Mouse (Mus musculus) CH12.LX (cell line): ENCODE measurements around the gene Timm10. TPM values are rescaled to one million over a fixed set of nuclear protein-coding genes. Genes with fewer than 3 reads are reported as not detected.
A peak's percentile ranks its signal among the peaks of the same experiment; 100 is the strongest.

Experiments used
- DNase-seq: peaks from one replicate; pipeline ENCODE4 v3.0.0-alpha.2; 2013; ENCODE audit errors: extremely low read depth
- H3K27ac ChIP-seq: 2 replicates; pipeline ENCODE4 v1.5.1; 2012; ENCODE audit warnings: low read depth, mild to moderate bottlenecking, control low read depth, moderate library complexity; ENCODE audit not compliant: insufficient read depth
- H3K27me3 ChIP-seq: replicated peaks from 2 replicates; pipeline ENCODE3; 2012; ENCODE audit warnings: inconsistent platforms
- H3K36me3 ChIP-seq, 2 experiments: replicated peaks in 1 of 2; 2 replicates each; pipeline versions ENCODE3 to v1.6.1; 2012; ENCODE audit warnings: inconsistent platforms in 1 of 2, low read length in 1 of 2, mild to moderate bottlenecking in 1 of 2, mixed read lengths in 1 of 2, moderate library complexity in 1 of 2; ENCODE audit not compliant: control insufficient read depth in 1 of 2, insufficient read depth in 1 of 2
- H3K4me1 ChIP-seq, 2 experiments: 2 replicates each; pipeline ENCODE4 v1.6.1; 2012; ENCODE audit warnings: inconsistent platforms in 1 of 2, moderate library complexity in 1 of 2; ENCODE audit not compliant: insufficient read depth in 2 of 2, control insufficient read depth in 1 of 2
- H3K4me2 ChIP-seq: 2 replicates; pipeline ENCODE4 v1.6.1; 2012; ENCODE audit warnings: low read depth, mild to moderate bottlenecking, control low read depth; ENCODE audit not compliant: poor library complexity, insufficient read depth, severe bottlenecking
- H3K4me3 ChIP-seq, 3 experiments: fragments of 150-350 bp in 1 of 3; sonication (generic) in 1 of 3; replicated peaks in 1 of 3; 2 replicates each; pipeline versions ENCODE3 to v1.5.1; 2011 to 2012; ENCODE audit warnings: low read depth in 2 of 3, low read length in 2 of 3, mild to moderate bottlenecking in 2 of 3, moderate library complexity in 2 of 3, control low read depth in 1 of 3, improper control_type of control experiment in 1 of 3, inconsistent platforms in 1 of 3, mixed read lengths in 1 of 3; ENCODE audit not compliant: poor library complexity in 1 of 3
- H3K79me2 ChIP-seq: replicated peaks from 2 replicates; pipeline ENCODE4 v1.6.1; 2012; ENCODE audit warnings: mild to moderate bottlenecking, moderate library complexity; ENCODE audit not compliant: control insufficient read depth, poor library complexity, insufficient read depth, severe bottlenecking; ENCODE audit errors: extremely low read depth
- H3K9ac ChIP-seq: 2 replicates; pipeline ENCODE4 v1.6.1; 2012; ENCODE audit warnings: low read depth, mild to moderate bottlenecking, control low read depth, moderate library complexity; ENCODE audit not compliant: insufficient read depth
- H3K9me3 ChIP-seq: replicated peaks from 2 replicates; pipeline ENCODE3; 2012; ENCODE audit warnings: low read length, inconsistent platforms, mixed read lengths
- CHD1 ChIP-seq: IDR thresholded peaks from 2 replicates; pipeline ENCODE4 v1.6.1; 2012; ENCODE audit warnings: low read depth, low read length, improper control_type of control experiment, inconsistent platforms
- CTCF ChIP-seq, 2 experiments: IDR thresholded peaks in 1 of 2; conservative IDR thresholded peaks in 1 of 2; 2 replicates each; pipeline ENCODE4 v1.5.1; 2011 to 2012; ENCODE audit warnings: low read depth in 2 of 2, low read length in 2 of 2, improper control_type of control experiment in 1 of 2, inconsistent platforms in 1 of 2, mild to moderate bottlenecking in 1 of 2, moderate library complexity in 1 of 2
- E2F4 ChIP-seq: IDR thresholded peaks from 2 replicates; pipeline ENCODE4 v1.6.1; 2011; ENCODE audit warnings: low read depth, low read length, improper control_type of control experiment; ENCODE audit not compliant: insufficient replicate concordance
- ETS1 ChIP-seq: conservative IDR thresholded peaks from 2 replicates; pipeline ENCODE4 v1.6.1; 2012; ENCODE audit warnings: low read depth, mild to moderate bottlenecking, inconsistent platforms, low read length, improper control_type of control experiment, moderate library complexity
- HCFC1 ChIP-seq: IDR thresholded peaks from 2 replicates; pipeline ENCODE4 v1.6.1; 2012; ENCODE audit warnings: low read depth, mild to moderate bottlenecking, inconsistent platforms, low read length, improper control_type of control experiment
- IRF4 ChIP-seq: IDR thresholded peaks from 2 replicates; pipeline ENCODE4 v1.6.1; 2014; ENCODE audit warnings: low read depth, mild to moderate bottlenecking, inconsistent platforms, low read length, improper control_type of control experiment
- JUN ChIP-seq: IDR thresholded peaks from 2 replicates; pipeline ENCODE4 v1.6.1; 2011; ENCODE audit warnings: low read depth, mild to moderate bottlenecking, low read length, improper control_type of control experiment, moderate library complexity; ENCODE audit not compliant: insufficient read depth
- JUND ChIP-seq: conservative IDR thresholded peaks from 2 replicates; pipeline ENCODE4 v1.6.1; 2011; ENCODE audit warnings: low read depth, low read length, improper control_type of control experiment
- KAT2A ChIP-seq: IDR thresholded peaks from 2 replicates; pipeline ENCODE4 v1.6.1; 2012; ENCODE audit warnings: low read length, improper control_type of control experiment, inconsistent platforms; ENCODE audit not compliant: insufficient replicate concordance
- MAFK ChIP-seq: IDR thresholded peaks from 2 replicates; pipeline ENCODE4 v1.6.1; 2011; ENCODE audit warnings: low read length, improper control_type of control experiment; ENCODE audit not compliant: insufficient replicate concordance
- MAZ ChIP-seq: IDR thresholded peaks from 2 replicates; pipeline ENCODE4 v1.6.1; 2012; ENCODE audit warnings: low read depth, mild to moderate bottlenecking, inconsistent platforms, low read length, improper control_type of control experiment, moderate library complexity
- MEF2A ChIP-seq: IDR thresholded peaks from 2 replicates; pipeline ENCODE4 v1.6.1; 2014; ENCODE audit warnings: low read depth, mild to moderate bottlenecking, inconsistent platforms, low read length, improper control_type of control experiment, borderline replicate concordance
- MXI1 ChIP-seq: IDR thresholded peaks from 2 replicates; pipeline ENCODE4 v1.6.1; 2011; ENCODE audit warnings: mild to moderate bottlenecking, low read depth, low read length, improper control_type of control experiment
- NRF1 ChIP-seq: IDR thresholded peaks from 2 replicates; pipeline ENCODE4 v1.6.1; 2014; ENCODE audit warnings: low read depth, mild to moderate bottlenecking, inconsistent platforms, low read length, improper control_type of control experiment, moderate library complexity
- PAX5 ChIP-seq: IDR thresholded peaks from 2 replicates; pipeline ENCODE4 v1.6.1; 2012; ENCODE audit warnings: low read length, inconsistent platforms, mixed read lengths
- POLR2A ChIP-seq: IDR thresholded peaks from 2 replicates; pipeline ENCODE4 v1.6.1; 2011; ENCODE audit warnings: low read depth, mild to moderate bottlenecking, improper control_type of control experiment, low read length
- POLR2AphosphoS2 ChIP-seq: IDR thresholded peaks from 2 replicates; pipeline ENCODE4 v1.6.1; 2011; ENCODE audit warnings: low read depth, low read length, improper control_type of control experiment
- RAD21 ChIP-seq: IDR thresholded peaks from 2 replicates; pipeline ENCODE4 v1.6.1; 2011; ENCODE audit warnings: low read depth, mild to moderate bottlenecking, low read length, improper control_type of control experiment, moderate library complexity
- SIN3A ChIP-seq: IDR thresholded peaks from 2 replicates; pipeline ENCODE4 v1.6.1; 2012; ENCODE audit warnings: low read length, improper control_type of control experiment, inconsistent platforms
- SMC3 ChIP-seq: IDR thresholded peaks from 2 replicates; pipeline ENCODE4 v1.6.1; 2011; ENCODE audit warnings: low read depth, low read length, improper control_type of control experiment
- TCF12 ChIP-seq: IDR thresholded peaks from 2 replicates; pipeline ENCODE4 v1.6.1; 2014; ENCODE audit warnings: low read depth, mild to moderate bottlenecking, inconsistent platforms, low read length, improper control_type of control experiment
- USF1 ChIP-seq: IDR thresholded peaks from 2 replicates; pipeline ENCODE4 v1.6.1; 2014; ENCODE audit warnings: low read depth, mild to moderate bottlenecking, inconsistent platforms, low read length, improper control_type of control experiment
- ZKSCAN1 ChIP-seq: IDR thresholded peaks from 2 replicates; pipeline ENCODE4 v1.6.1; 2012; ENCODE audit warnings: low read depth, inconsistent platforms, low read length, improper control_type of control experiment, borderline replicate concordance
- ZNF384 ChIP-seq: IDR thresholded peaks from 2 replicates; pipeline ENCODE4 v1.6.1; 2012; ENCODE audit warnings: low read depth, low read length, improper control_type of control experiment, inconsistent platforms
- dilution Hi-C: fragments of 300-500 bp; cut with MboI; formaldehyde crosslinking; loops from 2 replicates; pipeline ENCODE4 v1.14.3; 2020; ENCODE audit warnings: low sequenced_read_pairs; ENCODE audit not compliant: extremely low pct_unique_long_range_greater_than_20kb, extremely low pct_ligation_motif_present
- in situ Hi-C: fragments of 300-500 bp; cut with MboI; formaldehyde crosslinking; loops from 3 replicates; pipeline ENCODE4 v1.14.3; 2019; ENCODE audit warnings: low sequenced_read_pairs, low pct_ligation_motif_present, low pct_unique_long_range_greater_than_20kb, mixed read lengths
- polyA plus RNA-seq: library from polyadenylated mRNA; unstranded; fragments of >175 nt; gene quantifications from 2 replicates; pipeline ENCODE4 v1.2.1, GENCODE M21; 2012; ENCODE audit warnings: low read depth; ENCODE audit not compliant: insufficient read length
- total RNA-seq, 2 experiments: library from RNA; depleted of rRNA; stranded (reverse); fragments of 300-350 nt in 1 of 2; fragments of >200 nt in 1 of 2; gene quantifications; 2 replicates each; pipeline ENCODE4 v1.2.3; 2012 to 2014

Gene Timm10
- total and polyA plus RNA-seq, 3 experiments: 77.7 to 115 (median 81.2) TPM

GRCm38 (mm10) chr2:84798493-84798921, 28.3 kb upstream of the Timm10 start, which contains the start of gene Ube2l6:
TSS of gene Ube2l6 (plus strand) at chr2:84798828.
- dilution Hi-C loops: no loop called here

GRCm38 (mm10) chr2:84799041-84799561, 27.7 kb upstream of the Timm10 start:
- H3K4me3 ChIP-seq: peak overlapping the region; percentile 67 to 84 (median 73)
- H3K36me3 ChIP-seq: no peaks in the 10 kb centered on the region
- TF ChIP-seq SMC3 (peak; percentile 60), HCFC1 (0 out of 2 replicates have a peak, but pooled peaks have one; percentile 12), SIN3A (0 out of 2 replicates have a peak, but pooled peaks have one; percentile 39), NRF1 (peak; percentile 63), ETS1 (peak; percentile 29; the same call in 1 of the 2 replicates), MAZ (peak; percentile 73), MAFK (no peak), PAX5 (no peak), MEF2A (peak; percentile 11; the same call in 1 of the 2 replicates), ZNF384 (peak; percentile 47; the same call in 1 of the 2 replicates), RAD21 (peak; percentile 20), IRF4 (peak; percentile 52), ZKSCAN1 (no peak), KAT2A (no peak), CTCF (conservative IDR thresholded peaks at IDR 0.05 in 1 of 2, IDR thresholded peaks at IDR 0.05 in 1 of 2; ENCODE audit: low read depth in 2 of 2, low read length in 2 of 2) (peak; percentile 66 to 76)
- TF ChIP-seq, all 38 proteins: peak for 11
- Histone ChIP-seq H3K27ac (no peak overlapping the region), H3K9me3 (peaks cover 12% of the 10 kb centered on the region), H3K79me2 (no peaks in the 10 kb centered on the region), H3K9ac (peak overlapping the region; percentile 70), H3K4me1 (peaks cover 0 to 18% of the 10 kb centered on the region in 2 experiments; a peak in 2 of 4 replicates), H3K27me3 (no peaks in the 10 kb centered on the region), H3K4me2 (peak overlapping the region; percentile 92)
- dilution Hi-C loops: no loop called here
- in situ Hi-C loops: no loop called here
- peak; percentile 71 for DNase-seq

More at GRCm38 (mm10) chr2:84798493-84798921, 28.3 kb upstream of the Timm10 start, which contains the start of gene Ube2l6:
- TF ChIP-seq CHD1 (no peak), USF1 (no peak), E2F4 (no peak), POLR2A (no peak), SMC3 (no peak), JUN (no peak), POLR2AphosphoS2 (no peak), JUND (no peak), MXI1 (no peak), TCF12 (no peak), RAD21 (no peak), MAFK (no peak), IRF4 (no peak), ETS1 (no peak)
- H3K27me3 ChIP-seq: no peaks in the 10 kb centered on the region
- H3K79me2 ChIP-seq: no peaks in the 10 kb centered on the region
- no peaks in the 10 kb centered on the region for H3K36me3 ChIP-seq
- no peak within 1 kb of the TSS for H3K27ac ChIP-seq
- H3K4me2 ChIP-seq: peak within 1 kb of the TSS; percentile 92
- peak within 1 kb of the TSS; percentile 67 to 84 (median 73) for H3K4me3 ChIP-seq
- in situ Hi-C loops: no loop called here
- peak within 1 kb of the TSS; percentile 70 for H3K9ac ChIP-seq
- peak; percentile 37 for DNase-seq
- peaks cover 13% of the 10 kb centered on the region for H3K9me3 ChIP-seq
- peaks cover 0 to 18% of the 10 kb centered on the region in 2 experiments; a peak in 2 of 4 replicates for H3K4me1 ChIP-seq
